Mouse (Mus musculus) WW6 (cell line): ENCODE data around the gene Gm45233.
"Not testable (repeated sequence)": the region's sequence is repeated elsewhere in the genome, so short reads cannot be mapped to it uniquely, and the experiment has no call there.

Experiments used
- DNase-seq: peaks from one replicate; pipeline ENCODE4 v3.0.0-alpha.2; 2013; ENCODE audit warnings: low read depth, low spot score

Gene Gm45233

GRCm38 (mm10) chr7:43443917-43444293, at the start of gene Gm45233, which contains the start of gene Etfb:
Gm45233 (plus strand) TSS chr7:43444128.
Etfb (plus strand) TSS chr7:43444083.
- DNase-seq, result peak; percentile 91

GRCm38 (mm10) chr7:43399501-43399900, 44.4 kb upstream of the Gm45233 start:
- DNase-seq, result no peak

GRCm38 (mm10) chr7:43402718-43403117, 41.2 kb upstream of the Gm45233 start:
- DNase-seq, result no peak

GRCm38 (mm10) chr7:43407573-43407972, 36.4 kb upstream of the Gm45233 start:
- no peak for DNase-seq

- no peak for DNase-seq
Observed at GRCm38 (mm10) chr7:43408131-43408553, 35.8 kb upstream of the Gm45233 start, which contains the start of gene Siglecg. Siglecg (plus strand) TSS chr7:43408204.

GRCm38 (mm10) chr7:43409084-43409483, 34.8 kb upstream of the Gm45233 start:
- DNase-seq, result no peak

- DNase-seq, result not testable (repeated sequence)
Observed at GRCm38 (mm10) chr7:43411724-43412123, 32.2 kb upstream of the Gm45233 start.

GRCm38 (mm10) chr7:43417298-43417697, 26.6 kb upstream of the Gm45233 start:
- no peak for DNase-seq

GRCm38 (mm10) chr7:43422995-43423617, 20.8 kb upstream of the Gm45233 start:
- peak; percentile 67 for DNase-seq

GRCm38 (mm10) chr7:43423991-43424625, 19.8 kb upstream of the Gm45233 start:
- DNase-seq, result no peak

GRCm38 (mm10) chr7:43427406-43427805, 16.5 kb upstream of the Gm45233 start, which contains the start of gene Lim2:
Lim2 (plus strand) TSS chr7:43427670.
- no peak for DNase-seq

GRCm38 (mm10) chr7:43429500-43429899, 14.4 kb upstream of the Gm45233 start:
- no peak for DNase-seq

GRCm38 (mm10) chr7:43432891-43433290, 11.0 kb upstream of the Gm45233 start:
- no peak for DNase-seq

- no peak for DNase-seq
Observed at GRCm38 (mm10) chr7:43434676-43435075, 9.3 kb upstream of the Gm45233 start.

GRCm38 (mm10) chr7:43436341-43437255, 7.3 kb upstream of the Gm45233 start, which contains the start of gene Nkg7:
Nkg7 (plus strand) TSS chr7:43437073.
- DNase-seq, result no peak

- DNase-seq, result no peak
Observed at GRCm38 (mm10) chr7:43438611-43439010, 5.3 kb upstream of the Gm45233 start.

- no peak for DNase-seq
Observed at GRCm38 (mm10) chr7:43440482-43440881, 3.4 kb upstream of the Gm45233 start, which contains the start of gene Cldnd2. Cldnd2 (plus strand) TSS chr7:43440782.

- no peak for DNase-seq
Observed at GRCm38 (mm10) chr7:43441071-43441470, 2.9 kb upstream of the Gm45233 start.

GRCm38 (mm10) chr7:43442684-43443083, 1.2 kb upstream of the Gm45233 start:
- DNase-seq, result no peak

- DNase-seq, result peak; percentile 46
Observed at GRCm38 (mm10) chr7:43443126-43443916, 607 bp upstream of the Gm45233 start.

- DNase-seq, result no peak
Observed at GRCm38 (mm10) chr7:43447801-43448200, 3.9 kb downstream of the Gm45233 start.
